Mouse (Mus musculus): ENCODE measurements around the gene Spata31d1d. TPM values are rescaled to one million over a fixed set of nuclear protein-coding genes. Genes with fewer than 3 reads are reported as not detected.
A peak's percentile ranks its signal among the peaks of the same experiment; 100 is the strongest.
"Not testable (repeated sequence)": the region's sequence is repeated elsewhere in the genome, so short reads cannot be mapped to it uniquely, and the experiment has no call there.

Gene Spata31d1d
- polyA plus RNA-seq, 1 experiment from 2014 or later: not detected

- Histone ChIP-seq H3K4me1 (ENCODE audit: control insufficient read depth, insufficient read depth, low read length) (no peaks in the 10 kb centered on the region), H3K27ac (ENCODE audit: low read length) (no peak overlapping the region), H3K27me3 (ENCODE audit: control insufficient read depth, insufficient read depth, low read length) (no peaks in the 10 kb centered on the region), H3K9ac (replicated peaks; ENCODE audit: low read depth, low read length) (no peak overlapping the region), H3K4me2 (replicated peaks; ENCODE audit: low read depth, low read length) (peak overlapping the region; percentile 32), H3K4me3 (ENCODE audit: low read depth, low read length) (0 out of 2 replicates have a peak overlapping the region, but pooled peaks have one; percentile 2), H3K9me3 (ENCODE audit: control insufficient read depth, low read depth, low read length) (no peaks in the 10 kb centered on the region), H3K36me3 (ENCODE audit: control insufficient read depth, insufficient read depth, low read length) (no peaks in the 10 kb centered on the region)
- ATAC-seq (ENCODE audit: insufficient number of reproducible peaks, insufficient read depth, low FRiP score, low read depth): no peak
- WGBS: 27% methylated on average over 29 of the region's 29 CpGs
These were observed 5.2 kb downstream of the Spata31d1d start for GRCm38 (mm10) chr13:59726139-59726867.

- H3K4me2 ChIP-seq (replicated peaks; ENCODE audit: low read depth, low read length); H3K4me1 ChIP-seq (ENCODE audit: control insufficient read depth, insufficient read depth, low read length); H3K4me3 ChIP-seq (ENCODE audit: low read depth, low read length); H3K9ac ChIP-seq (replicated peaks; ENCODE audit: low read depth, low read length); H3K9me3 ChIP-seq (ENCODE audit: control insufficient read depth, low read depth, low read length); H3K27me3 ChIP-seq (ENCODE audit: control insufficient read depth, insufficient read depth, low read length); H3K27ac ChIP-seq (ENCODE audit: low read length); H3K36me3 ChIP-seq (ENCODE audit: control insufficient read depth, insufficient read depth, low read length); ATAC-seq (ENCODE audit: insufficient number of reproducible peaks, insufficient read depth, low FRiP score, low read depth): not testable (repeated sequence)
- WGBS: 66% methylated on average over 1 of the region's 1 CpGs
These were observed 9.5 kb downstream of the Spata31d1d start for GRCm38 (mm10) chr13:59722089-59722488.

- no peak overlapping the region for H3K4me3 ChIP-seq (ENCODE audit: low read depth, low read length)
- H3K27ac ChIP-seq (ENCODE audit: low read length): no peak overlapping the region
- 91% methylated on average over 1 of the region's 1 CpGs for WGBS
- H3K9ac ChIP-seq (replicated peaks; ENCODE audit: low read depth, low read length): no peak overlapping the region
- ATAC-seq (ENCODE audit: insufficient number of reproducible peaks, insufficient read depth, low FRiP score, low read depth): no peak
- H3K4me1 ChIP-seq (ENCODE audit: control insufficient read depth, insufficient read depth, low read length): no peaks in the 10 kb centered on the region
- no peaks in the 10 kb centered on the region for H3K9me3 ChIP-seq (ENCODE audit: control insufficient read depth, low read depth, low read length)
- H3K27me3 ChIP-seq (ENCODE audit: control insufficient read depth, insufficient read depth, low read length): no peaks in the 10 kb centered on the region
- H3K36me3 ChIP-seq (ENCODE audit: control insufficient read depth, insufficient read depth, low read length): no peaks in the 10 kb centered on the region
- H3K4me2 ChIP-seq (replicated peaks; ENCODE audit: low read depth, low read length): no peak overlapping the region
These were observed 12.1 kb downstream of the Spata31d1d start for GRCm38 (mm10) chr13:59719475-59719874.

- H3K27me3 ChIP-seq (ENCODE audit: control insufficient read depth, insufficient read depth, low read length); H3K4me1 ChIP-seq (ENCODE audit: control insufficient read depth, insufficient read depth, low read length); H3K4me3 ChIP-seq (ENCODE audit: low read depth, low read length); H3K9ac ChIP-seq (replicated peaks; ENCODE audit: low read depth, low read length); H3K27ac ChIP-seq (ENCODE audit: low read length); H3K9me3 ChIP-seq (ENCODE audit: control insufficient read depth, low read depth, low read length); H3K36me3 ChIP-seq (ENCODE audit: control insufficient read depth, insufficient read depth, low read length); H3K4me2 ChIP-seq (replicated peaks; ENCODE audit: low read depth, low read length): not testable (repeated sequence)
- ATAC-seq (ENCODE audit: insufficient number of reproducible peaks, insufficient read depth, low FRiP score, low read depth): peak; percentile 77
- WGBS: 25% methylated on average over 6 of the region's 6 CpGs
These were observed 12.6 kb downstream of the Spata31d1d start for GRCm38 (mm10) chr13:59718857-59719440.

GRCm38 (mm10) chr13:59713710-59714109 is 17.8 kb downstream of the Spata31d1d start:
- no peaks in the 10 kb centered on the region for H3K4me1 ChIP-seq (ENCODE audit: control insufficient read depth, insufficient read depth, low read length)
- WGBS: 62% methylated on average over 3 of the region's 3 CpGs
- H3K9me3 ChIP-seq (ENCODE audit: control insufficient read depth, low read depth, low read length): no peaks in the 10 kb centered on the region
- H3K27ac ChIP-seq (ENCODE audit: low read length): no peak overlapping the region
- no peaks in the 10 kb centered on the region for H3K36me3 ChIP-seq (ENCODE audit: control insufficient read depth, insufficient read depth, low read length)
- no peak overlapping the region for H3K4me2 ChIP-seq (replicated peaks; ENCODE audit: low read depth, low read length)
- no peak for ATAC-seq (ENCODE audit: insufficient number of reproducible peaks, insufficient read depth, low FRiP score, low read depth)
- H3K4me3 ChIP-seq (ENCODE audit: low read depth, low read length): no peak overlapping the region
- H3K9ac ChIP-seq (replicated peaks; ENCODE audit: low read depth, low read length): no peak overlapping the region
- H3K27me3 ChIP-seq (ENCODE audit: control insufficient read depth, insufficient read depth, low read length): no peaks in the 10 kb centered on the region

- 71% methylated on average over 3 of the region's 3 CpGs for WGBS
- not testable (repeated sequence) for H3K27ac ChIP-seq (ENCODE audit: low read length); H3K4me3 ChIP-seq (ENCODE audit: low read depth, low read length); H3K4me1 ChIP-seq (ENCODE audit: control insufficient read depth, insufficient read depth, low read length); ATAC-seq (ENCODE audit: insufficient number of reproducible peaks, insufficient read depth, low FRiP score, low read depth); H3K9ac ChIP-seq (replicated peaks; ENCODE audit: low read depth, low read length); H3K4me2 ChIP-seq (replicated peaks; ENCODE audit: low read depth, low read length); H3K36me3 ChIP-seq (ENCODE audit: control insufficient read depth, insufficient read depth, low read length); H3K27me3 ChIP-seq (ENCODE audit: control insufficient read depth, insufficient read depth, low read length); H3K9me3 ChIP-seq (ENCODE audit: control insufficient read depth, low read depth, low read length)
These were observed 19.6 kb downstream of the Spata31d1d start, which contains the start of gene Spata31d1b for GRCm38 (mm10) chr13:59711984-59712383. TSS of gene Spata31d1b (plus strand) at chr13:59712284.

GRCm38 (mm10) chr13:59710230-59710629 is 21.3 kb downstream of the Spata31d1d start, which contains the start of gene Spata31d1a:
TSS of gene Spata31d1a (minus strand) at chr13:59710330.
- no peak within 1 kb of the TSS for H3K4me2 ChIP-seq (replicated peaks; ENCODE audit: low read depth, low read length)
- no peaks in the 10 kb centered on the region for H3K9me3 ChIP-seq (ENCODE audit: control insufficient read depth, low read depth, low read length)
- no peaks in the 10 kb centered on the region for H3K4me1 ChIP-seq (ENCODE audit: control insufficient read depth, insufficient read depth, low read length)
- H3K27ac ChIP-seq (ENCODE audit: low read length): no peak within 1 kb of the TSS
- no peak for ATAC-seq (ENCODE audit: insufficient number of reproducible peaks, insufficient read depth, low FRiP score, low read depth)
- no peak within 1 kb of the TSS for H3K4me3 ChIP-seq (ENCODE audit: low read depth, low read length)
- no peaks in the 10 kb centered on the region for H3K36me3 ChIP-seq (ENCODE audit: control insufficient read depth, insufficient read depth, low read length)
- WGBS: 84% methylated on average over 15 of the region's 15 CpGs
- no peaks in the 10 kb centered on the region for H3K27me3 ChIP-seq (ENCODE audit: control insufficient read depth, insufficient read depth, low read length)
- no peak within 1 kb of the TSS for H3K9ac ChIP-seq (replicated peaks; ENCODE audit: low read depth, low read length)

GRCm38 (mm10) chr13:59704562-59704961 is 27.0 kb downstream of the Spata31d1d start:
- no peaks in the 10 kb centered on the region for H3K36me3 ChIP-seq (ENCODE audit: control insufficient read depth, insufficient read depth, low read length)
- no peaks in the 10 kb centered on the region for H3K9me3 ChIP-seq (ENCODE audit: control insufficient read depth, low read depth, low read length)
- no peak overlapping the region for H3K4me2 ChIP-seq (replicated peaks; ENCODE audit: low read depth, low read length)
- ATAC-seq (ENCODE audit: insufficient number of reproducible peaks, insufficient read depth, low FRiP score, low read depth): no peak
- H3K27ac ChIP-seq (ENCODE audit: low read length): no peak overlapping the region
- H3K4me3 ChIP-seq (ENCODE audit: low read depth, low read length): no peak overlapping the region
- H3K27me3 ChIP-seq (ENCODE audit: control insufficient read depth, insufficient read depth, low read length): no peaks in the 10 kb centered on the region
- H3K4me1 ChIP-seq (ENCODE audit: control insufficient read depth, insufficient read depth, low read length): no peaks in the 10 kb centered on the region
- WGBS: 52% methylated on average over 12 of the region's 12 CpGs
- no peak overlapping the region for H3K9ac ChIP-seq (replicated peaks; ENCODE audit: low read depth, low read length)

All from stomach, embryonic 14.5 days (tissue).